Mouse (Mus musculus) liver (tissue): ENCODE data around the gene Gm17387.

Experiments used
- DNase-seq: peaks from one replicate; pipeline ENCODE4 v3.0.0-alpha.2; 2020; ENCODE audit warnings: mixed read lengths

Gm17387 gene

DNA sequence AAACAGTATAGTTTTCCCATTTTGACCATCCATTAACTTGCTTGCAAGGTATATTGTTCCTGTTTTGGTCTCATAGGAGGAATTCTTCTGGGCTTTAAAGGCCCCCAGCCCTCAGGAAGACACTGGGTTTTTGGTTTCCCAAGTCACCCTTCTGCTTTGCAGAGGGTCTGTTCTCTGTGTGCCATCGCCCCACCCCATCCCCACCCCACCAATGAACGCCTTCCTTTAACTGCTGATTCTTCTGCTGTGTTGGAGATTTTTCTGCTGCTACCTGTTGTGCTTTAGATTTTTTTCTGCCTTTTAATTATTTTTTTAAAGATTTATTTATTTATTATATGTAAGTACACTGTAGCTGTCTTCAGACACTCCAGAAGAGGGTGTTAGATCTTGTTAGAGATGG, at the start of gene Gm17387:
Gene Gm17387 (plus strand): TSS at position 301 of the 400 bp plus-strand sequence.
- no peak for DNase-seq

DNA sequence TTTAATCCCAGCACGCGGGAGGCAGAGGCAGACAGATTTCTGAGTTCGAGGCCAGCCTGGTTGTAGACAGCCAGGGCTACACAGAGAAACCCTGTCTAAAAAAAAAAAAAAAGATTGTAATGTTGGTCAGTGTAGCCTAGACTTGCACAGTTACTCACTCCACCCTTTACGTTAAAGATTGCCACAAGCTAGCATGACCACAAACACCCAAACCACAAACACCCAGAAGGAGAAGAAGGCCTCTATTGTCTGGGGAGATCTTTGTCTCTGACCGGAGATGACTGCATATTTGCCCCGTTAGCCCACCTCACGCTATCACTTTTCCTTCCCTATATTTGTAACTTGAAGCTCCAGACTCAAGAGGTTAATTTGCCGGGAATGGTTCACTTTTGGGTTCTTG, 47.2 kb upstream of the Gm17387 start:
- no peak for DNase-seq

DNA sequence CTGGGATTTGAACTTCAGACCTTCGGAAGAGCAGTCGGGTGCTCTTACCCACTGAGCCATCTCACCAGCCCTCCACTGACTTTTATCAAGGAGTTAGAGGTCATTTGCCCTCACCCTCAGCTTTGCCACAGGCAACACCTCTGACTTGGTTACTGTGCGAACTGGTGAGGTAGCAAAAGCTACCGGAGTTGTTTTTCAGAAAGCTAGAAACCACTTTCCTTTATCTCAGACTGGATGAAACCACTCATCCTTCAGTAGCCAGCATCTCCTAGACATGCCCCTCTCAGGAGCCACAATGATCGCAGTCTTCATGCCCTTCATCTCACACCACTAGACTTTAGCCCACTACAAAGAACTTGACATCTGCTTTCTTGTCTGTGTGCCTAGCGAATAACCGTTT, 46.0 kb upstream of the Gm17387 start:
- no peak for DNase-seq

DNA sequence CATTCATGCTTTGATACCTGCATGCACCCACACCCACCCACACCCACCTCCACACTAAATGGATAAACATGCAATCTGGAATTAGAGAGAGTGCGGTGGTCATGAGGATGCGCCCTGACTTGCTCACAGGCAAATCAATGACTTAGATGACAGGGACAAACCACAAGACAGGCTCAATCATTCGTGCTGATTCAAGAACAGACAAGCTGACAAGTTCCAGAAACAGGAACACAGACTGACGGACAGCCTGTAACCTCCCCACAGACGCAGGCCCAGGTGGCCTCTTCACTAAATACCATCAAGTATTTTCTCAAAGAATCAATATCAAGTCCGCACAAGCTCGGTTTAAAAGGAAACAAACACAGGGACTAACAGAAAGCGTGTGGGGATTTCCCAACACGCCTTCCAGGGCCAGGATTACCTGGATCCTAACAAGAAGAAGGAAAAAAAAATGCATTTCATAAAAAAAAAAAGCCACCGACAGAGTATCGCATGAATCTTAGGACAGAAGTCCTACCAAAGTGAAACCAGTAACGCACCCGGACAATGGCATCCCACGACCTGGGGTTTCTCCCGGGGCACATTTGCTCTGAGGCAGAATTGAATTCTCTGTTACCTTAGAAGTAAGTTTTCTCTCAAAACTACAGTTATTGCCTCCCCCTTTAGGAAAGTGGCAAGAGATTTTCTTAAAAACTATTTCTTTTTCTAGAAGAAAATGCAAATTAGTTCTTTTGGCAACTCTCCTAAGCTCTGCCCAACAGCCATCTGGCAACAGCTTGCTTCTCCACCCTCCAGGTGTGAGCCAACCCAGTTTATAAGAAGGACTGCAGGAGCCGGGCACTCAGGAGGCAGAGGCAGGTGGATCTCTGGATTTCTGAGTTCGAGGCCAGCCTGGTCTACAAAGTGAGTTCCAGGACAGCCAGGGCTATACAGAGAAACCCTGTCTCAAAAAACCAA, 41.5 kb upstream of the Gm17387 start:
- no peak for DNase-seq

DNA sequence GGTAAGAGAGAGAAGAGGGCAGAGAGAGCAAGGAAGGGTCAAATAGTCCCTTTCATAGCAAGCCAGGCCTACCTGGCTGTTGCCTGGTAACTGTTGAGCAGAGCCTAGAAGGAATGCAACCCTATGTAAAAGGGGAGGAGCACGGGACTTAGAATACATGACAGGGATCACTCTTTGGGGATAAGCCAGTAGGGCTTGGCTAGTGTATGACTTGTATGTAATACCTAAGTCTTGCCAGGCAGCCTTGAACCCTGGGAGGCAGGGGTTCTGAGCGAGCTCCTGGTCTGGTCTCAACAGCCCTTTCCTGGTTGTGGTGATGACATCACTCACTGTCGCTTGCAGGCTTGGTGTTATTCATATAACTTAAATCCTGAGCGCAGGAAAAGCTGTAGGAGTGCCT, 39.9 kb upstream of the Gm17387 start:
- DNase-seq = no peak

DNA sequence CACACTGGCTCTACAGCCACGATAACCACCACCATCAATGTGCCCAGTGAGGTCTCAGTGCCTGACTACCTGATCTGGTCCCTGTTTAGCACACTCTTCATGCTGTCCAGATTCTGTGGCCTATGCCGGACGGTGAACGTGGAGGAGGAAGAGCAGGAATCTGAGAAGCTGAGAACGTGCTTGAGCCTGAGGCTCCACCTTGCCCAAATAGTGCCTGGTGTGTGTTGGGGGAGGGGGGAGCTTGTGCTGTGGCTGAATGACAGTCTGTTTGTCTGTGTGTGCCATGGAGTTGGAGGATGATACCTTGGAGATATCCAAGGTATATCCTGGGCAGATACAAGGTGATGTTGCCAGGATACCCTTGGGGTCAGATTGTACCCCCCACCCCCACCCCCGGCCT, 38.7 kb upstream of the Gm17387 start:
- no peak for DNase-seq

DNA sequence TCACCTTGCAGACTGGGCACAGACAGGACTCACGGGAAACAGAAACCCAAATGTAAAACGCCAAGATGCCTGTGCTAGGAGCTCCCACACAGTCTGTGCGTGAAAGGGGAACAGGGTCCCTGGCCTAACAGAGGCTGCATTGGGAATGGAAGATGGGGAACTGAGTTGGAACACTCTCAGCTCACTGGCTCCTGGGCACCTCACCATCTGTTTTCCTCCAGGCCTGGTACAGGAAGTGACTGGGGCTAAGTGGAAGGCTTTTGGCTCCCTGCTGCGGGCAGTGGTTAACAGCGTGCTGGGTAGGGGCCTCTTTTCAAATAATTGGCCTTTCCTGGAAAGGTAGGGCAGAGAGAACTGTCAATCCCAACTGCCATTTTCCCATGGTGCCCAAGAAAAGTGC, 38.3 kb upstream of the Gm17387 start:
- peak; percentile 28 for DNase-seq

DNA sequence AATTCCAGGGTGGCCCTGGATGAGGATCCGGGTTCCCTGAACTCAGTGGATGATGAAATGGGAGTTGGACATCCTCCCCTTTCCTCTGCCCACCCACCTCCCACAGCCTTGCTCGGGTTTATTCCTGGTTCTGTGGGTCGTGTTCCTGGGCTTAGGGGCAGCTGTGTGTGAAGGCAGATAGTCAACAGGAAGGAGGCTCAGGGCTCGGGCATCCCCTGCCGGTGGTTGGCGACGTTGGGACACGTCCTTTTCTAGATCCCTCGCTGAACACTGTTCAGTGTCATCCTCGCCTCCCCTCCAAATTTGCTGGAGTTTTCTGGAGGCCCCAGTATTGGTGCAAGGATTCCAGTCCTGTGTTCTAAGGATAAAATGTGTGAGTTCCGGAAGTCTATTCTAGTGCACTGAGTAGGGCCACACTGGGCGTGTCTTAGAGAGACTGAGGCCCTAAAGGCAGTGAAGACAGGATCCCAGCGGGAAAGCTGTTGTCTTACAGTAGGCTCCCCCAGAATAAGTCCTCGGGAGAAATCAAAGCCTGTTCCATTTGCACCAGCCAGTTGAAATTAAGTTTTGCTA, 37.7 kb upstream of the Gm17387 start:
- peak; percentile 29 for DNase-seq

DNA sequence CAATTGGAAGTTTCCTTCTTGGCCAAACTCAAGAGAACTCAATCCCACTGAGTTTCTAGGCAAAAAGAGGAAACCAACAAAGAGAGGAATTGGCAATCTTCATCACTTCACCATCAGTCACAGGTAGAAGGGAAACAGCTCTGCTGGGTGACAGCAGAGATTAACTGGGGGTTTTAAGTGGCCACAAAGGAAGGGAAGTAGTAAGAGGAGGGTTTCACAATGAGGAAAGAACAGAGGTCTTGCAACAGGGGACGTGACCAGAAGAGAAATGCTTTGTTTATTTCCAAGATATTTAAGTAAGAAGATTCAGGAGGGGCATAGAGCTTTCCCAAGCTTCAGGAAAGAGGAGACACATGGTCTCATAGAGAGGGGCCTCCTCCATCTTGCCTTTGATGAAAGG, 31.1 kb upstream of the Gm17387 start:
- DNase-seq = no peak

DNA sequence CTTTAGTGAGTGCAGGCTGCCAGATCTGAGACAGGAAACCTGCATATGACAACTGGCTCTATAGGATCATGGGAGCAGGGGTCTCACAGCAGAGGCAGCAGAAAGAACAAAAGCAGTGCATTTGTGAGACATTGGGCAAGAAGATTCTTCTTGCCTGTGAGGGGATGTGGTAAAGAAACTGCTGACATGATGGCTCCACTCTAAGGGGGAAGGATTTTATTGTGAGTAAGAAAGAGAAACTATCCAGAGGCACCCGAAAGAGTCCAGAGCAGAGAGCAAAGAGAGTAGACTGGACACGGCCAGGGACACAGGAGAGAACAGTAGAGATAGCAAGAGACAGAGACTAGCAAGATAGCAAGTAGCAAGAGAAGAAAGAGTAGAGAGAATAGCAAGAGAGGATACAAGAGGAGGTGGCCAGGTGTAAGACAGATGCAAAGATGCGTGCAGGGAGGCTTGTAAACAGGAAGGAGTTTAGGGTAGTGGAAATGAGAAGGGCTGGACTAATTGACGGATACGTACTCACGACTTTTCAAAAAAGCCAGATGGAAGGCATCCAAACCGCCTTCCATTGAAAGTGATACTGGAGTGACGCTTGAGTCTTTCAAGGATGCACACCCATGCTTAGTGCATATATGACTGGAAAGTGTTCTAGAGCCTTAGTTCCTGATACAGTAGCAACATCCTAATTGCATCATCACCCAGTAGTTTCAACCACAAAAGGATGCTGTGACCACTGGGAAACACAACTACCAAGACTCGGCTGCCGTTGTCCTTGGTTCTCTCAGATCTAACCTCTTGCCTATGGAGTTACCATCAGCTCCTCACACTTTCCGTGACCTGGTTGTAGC, 29.9 kb upstream of the Gm17387 start:
- DNase-seq = no peak

DNA sequence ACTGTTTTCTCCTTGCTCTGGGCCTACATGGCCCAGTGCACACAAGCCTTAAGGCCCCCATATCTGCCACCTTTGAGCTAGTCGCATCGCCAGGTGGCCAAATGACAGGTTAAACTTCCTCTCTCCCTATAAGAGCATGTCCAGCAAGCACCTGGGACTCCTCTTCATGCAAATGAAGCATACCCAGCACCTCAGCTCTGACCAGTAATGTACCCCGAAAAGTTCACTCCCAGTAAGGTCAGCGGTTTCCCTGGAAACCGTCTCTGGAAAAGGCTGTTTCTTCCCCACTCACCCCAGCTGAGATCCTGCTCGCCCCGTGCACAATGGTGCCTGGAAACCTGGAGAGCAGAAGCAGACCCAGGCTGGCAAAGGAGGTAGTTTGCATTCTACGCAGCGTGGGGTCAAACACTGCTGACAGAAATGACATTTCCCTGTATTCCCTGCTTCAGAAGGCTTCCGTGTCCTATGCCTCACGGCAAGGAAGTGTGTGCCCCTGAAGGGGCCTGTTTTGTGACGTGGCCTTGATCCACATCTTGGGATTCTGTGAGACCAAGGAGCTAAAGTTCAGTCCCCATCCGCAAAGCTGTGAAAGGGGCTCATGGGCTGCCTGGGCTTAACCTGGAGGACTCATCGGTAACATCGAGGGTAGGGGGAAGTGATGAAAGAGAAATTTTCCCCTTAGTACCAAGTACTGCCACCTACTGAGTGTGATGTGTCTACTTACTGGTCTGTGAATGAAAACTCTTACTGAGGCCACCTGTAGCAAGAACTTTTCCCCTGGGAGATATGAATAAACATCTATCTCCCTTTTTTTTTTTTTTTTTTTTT, 27.8 kb upstream of the Gm17387 start:
- no peak for DNase-seq

DNA sequence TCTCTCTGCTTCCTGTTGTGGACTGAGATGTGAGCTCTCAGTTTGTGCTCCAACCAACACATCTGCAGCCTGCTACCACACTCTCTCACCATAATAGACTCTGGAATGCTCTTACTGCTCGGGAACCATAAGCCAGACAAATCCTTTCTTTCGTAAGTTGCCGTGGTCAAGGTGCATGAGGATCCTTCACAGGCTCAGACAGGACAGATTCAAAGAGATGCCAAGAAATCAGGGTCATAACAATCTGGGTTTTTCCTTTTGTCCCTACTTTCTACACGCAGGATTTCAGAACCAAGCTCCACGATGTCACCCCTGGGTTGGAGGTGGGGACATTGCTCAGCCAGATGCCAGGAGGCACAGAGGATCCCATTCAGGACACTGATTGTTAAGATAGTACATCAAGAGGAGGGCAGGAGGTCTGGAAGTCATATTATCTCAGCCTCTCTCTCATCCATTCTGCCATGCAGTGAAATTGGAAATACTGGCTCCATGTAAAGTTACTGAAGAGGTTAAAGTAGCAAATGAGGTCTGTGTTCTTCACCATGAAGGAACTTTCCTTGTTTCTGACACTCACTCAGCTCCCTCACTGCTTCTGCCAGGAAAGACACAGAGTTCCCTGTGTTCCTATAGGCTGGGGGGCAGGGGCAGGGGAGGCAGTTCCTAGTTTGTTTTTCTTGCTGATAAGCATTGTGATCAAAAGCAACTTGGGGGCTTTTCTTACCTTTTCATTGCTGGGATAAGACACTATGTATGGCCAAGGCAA, 25.5 kb upstream of the Gm17387 start:
- DNase-seq = no peak

DNA sequence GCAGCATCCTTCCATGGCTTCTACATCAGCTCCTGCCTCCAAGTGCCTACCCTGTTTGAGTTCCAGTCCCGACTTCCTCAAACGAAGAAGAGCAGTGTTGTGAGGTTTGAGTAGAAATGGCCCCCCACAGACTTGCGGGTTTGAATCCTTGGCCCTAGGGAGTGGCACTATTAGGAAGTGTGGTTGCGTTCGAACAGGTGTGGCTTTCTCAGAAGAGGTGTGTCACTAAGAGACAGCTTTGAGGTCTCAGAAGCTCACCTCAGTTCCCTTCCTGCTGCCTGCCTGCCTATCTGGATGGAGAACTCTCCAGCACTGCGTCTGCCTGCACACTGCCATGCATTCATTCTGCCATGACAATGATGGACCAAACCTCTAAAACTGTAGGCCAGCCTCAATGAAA, 22.5 kb upstream of the Gm17387 start:
- no peak for DNase-seq

DNA sequence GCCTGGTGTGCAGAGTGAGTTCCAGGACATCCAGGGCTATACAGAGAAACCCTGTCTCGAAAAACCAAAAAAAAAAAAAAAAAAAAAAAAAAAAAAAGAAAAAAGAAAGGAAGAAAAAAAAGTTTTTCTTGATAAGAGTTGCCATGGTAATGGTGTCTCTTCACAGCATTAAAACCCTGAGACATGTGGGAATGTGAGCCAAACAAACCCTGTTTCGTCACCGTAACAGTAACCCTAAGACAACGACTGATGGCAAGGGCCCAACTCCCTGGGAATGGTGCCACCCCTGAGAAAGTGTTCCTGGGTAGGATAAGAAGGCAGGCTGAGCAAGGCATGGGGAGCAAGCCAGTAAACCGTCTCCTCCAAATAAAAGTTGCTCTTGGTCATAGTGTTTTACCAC, 22.0 kb upstream of the Gm17387 start:
- no peak for DNase-seq

DNA sequence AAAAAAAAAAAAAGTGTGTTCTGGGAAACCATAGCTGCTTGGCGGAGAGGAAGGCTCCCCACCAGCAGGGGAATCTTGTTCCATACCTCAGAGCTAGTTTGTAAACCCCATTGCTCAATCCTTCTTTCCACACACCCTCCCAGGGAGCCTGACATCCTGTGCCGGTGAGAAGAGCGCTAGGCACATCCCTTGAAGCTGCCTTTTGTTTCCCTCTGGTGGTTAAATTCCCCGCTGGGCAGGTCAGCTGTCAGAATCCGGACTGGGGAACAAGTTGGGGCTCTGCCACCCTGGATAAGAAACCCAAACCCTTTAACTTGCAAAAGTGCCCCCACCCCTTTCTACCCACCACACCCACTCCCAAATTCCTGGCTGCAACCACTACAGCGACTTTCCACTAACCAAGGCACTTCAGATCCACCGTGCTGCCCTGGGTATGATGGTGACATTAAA, 20.6 kb upstream of the Gm17387 start:
- peak; percentile 52 for DNase-seq

DNA sequence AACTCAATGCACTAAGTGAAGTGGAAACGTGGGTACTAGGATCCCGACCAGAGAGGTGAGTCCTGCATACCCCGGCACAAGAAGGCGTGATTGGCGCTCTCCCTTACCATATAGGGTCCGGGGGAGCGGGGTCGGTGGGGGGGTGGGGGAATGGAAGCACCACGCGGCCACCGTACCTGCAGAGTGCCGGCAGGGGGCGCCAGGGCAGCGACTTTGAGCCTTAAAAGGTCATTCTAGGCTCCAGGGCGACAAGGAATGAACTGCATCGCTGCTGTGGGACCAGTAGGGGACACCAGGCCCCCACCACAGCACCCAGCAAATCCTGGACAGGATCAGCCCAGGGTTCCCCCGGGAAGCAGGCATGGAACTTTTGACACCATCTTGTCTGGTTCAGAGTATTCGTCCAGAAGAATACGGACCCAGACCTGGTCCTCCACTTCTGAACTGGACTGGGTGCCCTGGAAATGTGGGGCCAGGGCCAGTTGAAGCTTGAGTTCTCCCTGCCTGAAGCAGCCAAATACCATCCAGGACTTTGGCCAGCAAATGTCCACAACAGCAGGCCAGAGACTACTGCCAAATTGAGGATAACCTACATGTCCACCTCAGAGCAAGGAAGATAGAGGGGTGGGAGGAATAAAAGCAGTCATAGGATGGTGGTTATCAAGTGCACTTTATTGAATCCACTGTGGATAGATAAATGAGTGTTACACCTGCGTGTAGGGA, 19.8 kb upstream of the Gm17387 start:
- peak; percentile 81 for DNase-seq

DNA sequence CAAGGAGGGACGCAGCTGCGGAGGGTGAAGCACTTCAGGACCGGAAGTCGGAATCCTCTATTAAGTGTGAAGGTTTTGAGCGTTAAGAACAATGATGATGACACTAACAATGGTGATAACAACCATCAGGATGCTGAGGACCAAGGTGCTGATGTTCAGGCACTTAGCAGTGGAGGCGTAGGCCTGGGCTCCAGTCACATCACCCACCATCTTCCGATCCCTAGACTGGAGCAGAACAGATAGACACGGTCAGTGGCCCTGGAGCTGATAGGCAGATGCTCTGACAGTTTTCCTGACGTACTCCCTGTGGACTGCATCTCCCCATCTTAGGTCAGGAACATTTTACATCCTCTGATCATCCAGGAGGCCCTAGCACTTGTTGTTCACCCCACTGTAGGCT, 19.3 kb upstream of the Gm17387 start:
- DNase-seq = no peak

DNA sequence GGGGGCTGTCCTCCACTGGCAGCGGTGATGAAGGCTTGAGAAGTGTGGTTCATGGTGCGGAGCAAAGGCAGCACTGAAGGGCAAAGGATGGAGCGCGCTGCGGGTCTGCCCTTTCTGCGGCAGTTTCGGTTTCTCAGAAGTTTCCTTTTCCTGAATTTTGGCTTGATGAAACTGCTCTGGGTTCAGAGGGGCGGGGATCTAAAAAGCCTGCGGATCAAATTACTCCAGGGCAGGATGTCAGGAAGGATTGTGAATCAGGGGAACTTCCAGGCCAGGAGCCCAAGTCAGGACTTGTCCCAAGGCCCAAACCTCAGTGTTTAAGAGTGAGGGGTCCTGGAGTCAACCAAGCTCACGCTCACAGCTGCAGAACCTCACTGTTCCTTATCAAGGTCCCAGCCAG, 18.3 kb upstream of the Gm17387 start, which contains the start of gene Ifitm3:
Gene Ifitm3 (minus strand): TSS at position 178 of the 400 bp plus-strand sequence.
- peak; percentile 25 for DNase-seq

DNA sequence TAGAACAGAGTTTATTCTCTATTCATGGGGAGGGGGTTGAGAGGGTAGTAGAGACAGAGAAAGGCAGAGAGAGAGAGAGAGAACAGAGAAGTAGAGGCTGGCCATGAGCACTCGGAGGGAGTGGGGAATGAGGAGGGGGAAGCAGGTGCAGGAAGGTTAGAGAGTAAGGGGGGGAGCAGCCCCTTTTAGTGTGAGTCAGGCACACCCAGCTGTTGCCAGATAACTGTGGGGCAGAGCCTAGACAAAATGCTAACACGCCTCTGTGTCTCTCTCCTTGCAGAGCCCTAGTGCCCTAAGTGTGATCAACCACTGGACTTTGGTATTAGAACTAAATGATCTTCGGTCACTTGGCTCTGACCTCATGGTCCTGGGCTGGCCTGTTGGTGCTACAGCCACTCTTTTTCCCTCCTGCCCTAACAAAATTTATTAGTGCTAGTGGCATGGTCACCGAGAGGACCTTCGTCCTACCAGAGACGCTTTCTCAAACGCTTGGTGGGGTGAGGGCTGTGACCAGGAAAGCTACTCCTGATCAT, 17.6 kb upstream of the Gm17387 start:
- no peak for DNase-seq
